2 mouse cellular contexts compared by ENCODE assay signal in genomic region chr19:34610118-34610517, GRCm38 (mm10). TPM values are rescaled to one million over a fixed set of nuclear protein-coding genes. Genes with fewer than 3 reads are reported as not detected.
"Had no signal": no experiment of that assay in that cellular context is flagged by ENCODE, and none has a peak within 500 bp of the region (broad histone marks: within the 10 kb centered on the region; RNA-seq: fewer than 3 reads in every experiment).

No protein-coding gene starts in this region.

RNA-seq across cellular contexts. Expression of gene Ifit3b, which starts 2.3 kb away (rescaled TPM):
- polyA plus RNA-seq: stomach, embryonic 14.5 days had no signal

RNA-seq across cellular contexts. Expression of gene Ifit1bl1, which starts 8.4 kb away (rescaled TPM):
- polyA plus RNA-seq: stomach, embryonic 14.5 days; testis, adult 2 months had no signal

RNA-seq across cellular contexts. Expression of gene Ifit1bl2, which starts 30.4 kb away (rescaled TPM):
- polyA plus RNA-seq: stomach, embryonic 14.5 days; testis, adult 2 months had no signal
